Mouse (Mus musculus): Measurements from ENCODE around the gene Ttll5. TPM values are rescaled to one million over a fixed set of nuclear protein-coding genes. Genes with fewer than 3 reads are reported as not detected.

The Ttll5 gene
- polyA plus RNA-seq, 1 experiment from 2014 or later, result 17.7 TPM

GRCm38 (mm10) chr12:86017360-86017759, 192.9 kb downstream of the Ttll5 start:
- Histone ChIP-seq H3K9ac (ENCODE audit: low read length) (no peak overlapping the region), H3K4me2 (ENCODE audit: low read length) (no peak overlapping the region), H3K27ac (ENCODE audit: low read depth) (no peak overlapping the region), H3K9me3 (ENCODE audit: control insufficient read depth, low read length) (no peaks in the 10 kb centered on the region), H3K36me3 (ENCODE audit: control insufficient read depth, insufficient read depth, low read length) (no peaks in the 10 kb centered on the region), H3K4me1 (replicated peaks; ENCODE audit: control insufficient read depth, insufficient read depth, low read length) (peaks cover 5% of the 10 kb centered on the region; the same call in 1 of the 2 replicates), H3K27me3 (replicated peaks; ENCODE audit: control insufficient read depth, insufficient read depth, low read length) (no peaks in the 10 kb centered on the region), H3K4me3 (ENCODE audit: low read depth, low read length) (no peak overlapping the region)
- DNase-seq (ENCODE audit: low spot score) (no peak), ATAC-seq (replicated peaks; ENCODE audit: low FRiP score, low TSS enrichment, low read depth) (no peak)
- WGBS, result 69% methylated on average over 5 of the region's 5 CpGs

DNA sequence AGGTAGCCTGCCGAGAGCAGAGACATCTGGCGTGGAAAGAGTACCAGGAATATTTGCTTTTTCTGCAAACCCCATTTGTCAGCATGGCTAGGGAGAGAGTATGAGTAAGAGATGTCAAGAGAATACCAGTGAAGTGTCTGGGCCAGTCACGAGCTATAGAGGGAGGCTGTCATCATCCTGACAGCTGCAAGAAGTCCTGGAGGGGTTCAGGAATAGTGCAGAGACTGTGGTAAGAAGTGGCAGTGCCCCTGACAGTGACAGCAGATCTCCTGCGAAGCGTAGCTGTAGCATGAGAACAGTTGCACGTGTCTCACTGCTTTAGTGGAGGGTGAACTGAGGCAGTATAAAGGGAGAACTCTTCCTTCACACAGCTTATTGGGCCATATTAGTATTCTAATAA, 197.1 kb downstream of the Ttll5 start:
- H3K36me3 ChIP-seq (ENCODE audit: control insufficient read depth, insufficient read depth, low read length), result no peaks in the 10 kb centered on the region
- no peaks in the 10 kb centered on the region for H3K9me3 ChIP-seq (ENCODE audit: control insufficient read depth, low read length)
- no peaks in the 10 kb centered on the region for H3K27me3 ChIP-seq (replicated peaks; ENCODE audit: control insufficient read depth, insufficient read depth, low read length)
- H3K9ac ChIP-seq (ENCODE audit: low read length), result no peak overlapping the region
- no peak overlapping the region for H3K27ac ChIP-seq (ENCODE audit: low read depth)
- no peak for DNase-seq (ENCODE audit: low spot score)
- H3K4me3 ChIP-seq (ENCODE audit: low read depth, low read length), result no peak overlapping the region
- WGBS, result 58% methylated on average over 6 of the region's 6 CpGs
- ATAC-seq (replicated peaks; ENCODE audit: low FRiP score, low TSS enrichment, low read depth), result no peak
- no peak overlapping the region for H3K4me2 ChIP-seq (ENCODE audit: low read length)
- H3K4me1 ChIP-seq (replicated peaks; ENCODE audit: control insufficient read depth, insufficient read depth, low read length), result peaks cover 21% of the 10 kb centered on the region

GRCm38 (mm10) chr12:86022282-86022984, 198.0 kb downstream of the Ttll5 start:
- H3K4me2 ChIP-seq (ENCODE audit: low read length), result no peak overlapping the region
- no peak for DNase-seq (ENCODE audit: low spot score)

DNA sequence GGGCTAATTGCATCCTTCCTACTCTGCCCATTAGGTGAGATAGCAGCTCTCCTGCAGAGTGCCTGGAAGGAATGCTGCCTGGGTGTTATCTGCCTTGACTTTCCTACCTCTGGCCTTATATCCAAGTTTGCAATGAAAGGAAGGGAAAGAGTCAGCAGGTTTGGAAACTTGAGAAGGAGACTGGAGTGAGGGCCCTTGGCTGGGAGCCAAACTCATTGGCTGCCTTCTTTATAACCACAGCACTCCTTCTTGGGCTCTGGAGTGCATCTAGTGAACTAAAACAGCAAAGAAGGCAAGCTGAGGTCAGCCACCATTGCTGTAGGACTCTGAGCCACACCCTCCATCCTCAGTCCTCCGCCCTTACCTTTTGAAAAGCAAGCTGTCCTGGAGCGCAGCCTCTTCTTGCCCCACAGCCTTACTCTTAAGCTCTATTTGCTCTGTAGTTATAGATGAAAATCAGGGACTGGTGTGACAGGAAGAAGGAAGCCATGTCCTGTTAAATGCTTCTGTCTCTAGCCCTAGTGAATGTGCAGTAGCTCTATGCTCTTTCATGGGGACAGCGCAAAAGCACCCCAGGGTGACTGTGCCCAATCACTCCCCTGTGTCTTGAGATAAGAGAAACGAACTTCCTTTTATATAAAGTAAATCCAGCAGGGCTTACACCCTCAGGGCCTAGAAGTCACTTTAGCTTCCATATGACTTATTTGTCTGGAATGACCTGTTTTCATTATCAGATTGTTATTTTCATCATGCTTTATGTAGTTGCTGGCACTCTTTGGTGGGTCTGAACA, 198.8 kb downstream of the Ttll5 start:
- Histone ChIP-seq H3K4me3 (ENCODE audit: low read depth, low read length) (no peak overlapping the region), H3K9me3 (ENCODE audit: control insufficient read depth, low read length) (no peaks in the 10 kb centered on the region), H3K4me2 (ENCODE audit: low read length) (no peak overlapping the region), H3K27ac (ENCODE audit: low read depth) (peak overlapping the region; percentile 62; the same call in 1 of the 2 replicates), H3K4me1 (replicated peaks; ENCODE audit: control insufficient read depth, insufficient read depth, low read length) (peaks cover 21% of the 10 kb centered on the region), H3K27me3 (replicated peaks; ENCODE audit: control insufficient read depth, insufficient read depth, low read length) (no peaks in the 10 kb centered on the region), H3K36me3 (ENCODE audit: control insufficient read depth, insufficient read depth, low read length) (no peaks in the 10 kb centered on the region), H3K9ac (ENCODE audit: low read length) (no peak overlapping the region)
- 69% methylated on average over 4 of the region's 4 CpGs for WGBS
- DNase-seq (ENCODE audit: low spot score), result peak; percentile 70
- ATAC-seq (replicated peaks; ENCODE audit: low FRiP score, low TSS enrichment, low read depth), result peak; percentile 50; the same call in 1 of the 2 replicates

More at GRCm38 (mm10) chr12:86022282-86022984, 198.0 kb downstream of the Ttll5 start:
- no peak for ATAC-seq (replicated peaks; ENCODE audit: low FRiP score, low TSS enrichment, low read depth)
- H3K4me1 ChIP-seq (replicated peaks; ENCODE audit: control insufficient read depth, insufficient read depth, low read length), result peaks cover 21% of the 10 kb centered on the region
- H3K9ac ChIP-seq (ENCODE audit: low read length), result no peak overlapping the region
- peak overlapping the region; percentile 62 for H3K27ac ChIP-seq (ENCODE audit: low read depth)
- 44% methylated on average over 9 of the region's 9 CpGs for WGBS
- no peaks in the 10 kb centered on the region for H3K27me3 ChIP-seq (replicated peaks; ENCODE audit: control insufficient read depth, insufficient read depth, low read length)
- no peak overlapping the region for H3K4me3 ChIP-seq (ENCODE audit: low read depth, low read length)
- H3K36me3 ChIP-seq (ENCODE audit: control insufficient read depth, insufficient read depth, low read length), result no peaks in the 10 kb centered on the region
- no peaks in the 10 kb centered on the region for H3K9me3 ChIP-seq (ENCODE audit: control insufficient read depth, low read length)

DNA sequence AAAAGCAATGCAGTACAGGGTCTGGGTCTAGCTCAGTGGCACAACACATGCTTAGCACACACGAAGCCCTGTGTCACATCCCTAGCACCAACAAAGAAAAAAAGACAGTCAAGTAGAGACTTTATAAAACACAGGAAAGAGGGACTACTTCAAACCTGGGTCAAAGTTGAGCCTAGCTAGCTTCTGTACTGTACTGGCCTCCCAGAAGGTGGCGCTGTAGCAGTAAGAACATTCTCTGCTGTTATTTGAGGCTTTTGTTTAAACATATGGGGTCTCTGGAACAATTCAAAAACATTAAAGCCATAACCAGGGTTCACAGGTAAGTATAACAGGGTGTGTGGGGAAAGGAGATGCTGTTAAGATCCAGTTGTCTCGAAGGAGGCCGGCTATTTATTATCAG, 200.0 kb downstream of the Ttll5 start:
- H3K9ac ChIP-seq (ENCODE audit: low read length), result no peak overlapping the region
- WGBS, result 59% methylated on average over 4 of the region's 4 CpGs
- DNase-seq (ENCODE audit: low spot score) (no peak), ATAC-seq (replicated peaks; ENCODE audit: low FRiP score, low TSS enrichment, low read depth) (no peak)
- H3K4me1 ChIP-seq (replicated peaks; ENCODE audit: control insufficient read depth, insufficient read depth, low read length), result peaks cover 21% of the 10 kb centered on the region
- H3K27ac ChIP-seq (ENCODE audit: low read depth), result no peak overlapping the region
- no peak overlapping the region for H3K4me2 ChIP-seq (ENCODE audit: low read length)
- H3K4me3 ChIP-seq (ENCODE audit: low read depth, low read length), result no peak overlapping the region
- H3K9me3 ChIP-seq (ENCODE audit: control insufficient read depth, low read length), result no peaks in the 10 kb centered on the region
- no peaks in the 10 kb centered on the region for H3K36me3 ChIP-seq (ENCODE audit: control insufficient read depth, insufficient read depth, low read length)
- no peaks in the 10 kb centered on the region for H3K27me3 ChIP-seq (replicated peaks; ENCODE audit: control insufficient read depth, insufficient read depth, low read length)

GRCm38 (mm10) chr12:86025480-86025879, 201.0 kb downstream of the Ttll5 start:
- Histone ChIP-seq H3K27ac (ENCODE audit: low read depth) (no peak overlapping the region), H3K9me3 (ENCODE audit: control insufficient read depth, low read length) (no peaks in the 10 kb centered on the region), H3K4me2 (ENCODE audit: low read length) (no peak overlapping the region), H3K9ac (ENCODE audit: low read length) (no peak overlapping the region), H3K4me3 (ENCODE audit: low read depth, low read length) (no peak overlapping the region), H3K36me3 (ENCODE audit: control insufficient read depth, insufficient read depth, low read length) (no peaks in the 10 kb centered on the region), H3K4me1 (replicated peaks; ENCODE audit: control insufficient read depth, insufficient read depth, low read length) (peaks cover 21% of the 10 kb centered on the region), H3K27me3 (replicated peaks; ENCODE audit: control insufficient read depth, insufficient read depth, low read length) (no peaks in the 10 kb centered on the region)
- ATAC-seq (replicated peaks; ENCODE audit: low FRiP score, low TSS enrichment, low read depth) (no peak), DNase-seq (ENCODE audit: low spot score) (no peak)
- WGBS, result 87% methylated on average over 6 of the region's 6 CpGs

- no peaks in the 10 kb centered on the region for H3K9me3 ChIP-seq (ENCODE audit: control insufficient read depth, low read length)
- H3K4me2 ChIP-seq (ENCODE audit: low read length), result no peak overlapping the region
- ATAC-seq (replicated peaks; ENCODE audit: low FRiP score, low TSS enrichment, low read depth), result no peak
- H3K27me3 ChIP-seq (replicated peaks; ENCODE audit: control insufficient read depth, insufficient read depth, low read length), result no peaks in the 10 kb centered on the region
- no peak overlapping the region for H3K9ac ChIP-seq (ENCODE audit: low read length)
- no peak for DNase-seq (ENCODE audit: low spot score)
- WGBS, result 59% methylated on average over 5 of the region's 5 CpGs
- no peaks in the 10 kb centered on the region for H3K36me3 ChIP-seq (ENCODE audit: control insufficient read depth, insufficient read depth, low read length)
- H3K4me3 ChIP-seq (ENCODE audit: low read depth, low read length), result no peak overlapping the region
- no peak overlapping the region for H3K27ac ChIP-seq (ENCODE audit: low read depth)
- H3K4me1 ChIP-seq (replicated peaks; ENCODE audit: control insufficient read depth, insufficient read depth, low read length), result peaks cover 19% of the 10 kb centered on the region
These were observed 202.5 kb downstream of the Ttll5 start for GRCm38 (mm10) chr12:86027000-86027399.

GRCm38 (mm10) chr12:86027747-86028146, 203.3 kb downstream of the Ttll5 start:
- WGBS, result 95% methylated on average over 1 of the region's 1 CpGs
- no peaks in the 10 kb centered on the region for H3K36me3 ChIP-seq (ENCODE audit: control insufficient read depth, insufficient read depth, low read length)
- no peak for DNase-seq (ENCODE audit: low spot score)

More at GRCm38 (mm10) chr12:86027747-86028146, 203.3 kb downstream of the Ttll5 start:
- Histone ChIP-seq H3K9me3 (ENCODE audit: control insufficient read depth, low read length) (no peaks in the 10 kb centered on the region), H3K9ac (ENCODE audit: low read length) (no peak overlapping the region), H3K27me3 (replicated peaks; ENCODE audit: control insufficient read depth, insufficient read depth, low read length) (no peaks in the 10 kb centered on the region), H3K27ac (ENCODE audit: low read depth) (no peak overlapping the region), H3K4me3 (ENCODE audit: low read depth, low read length) (no peak overlapping the region), H3K4me1 (replicated peaks; ENCODE audit: control insufficient read depth, insufficient read depth, low read length) (peaks cover 12% of the 10 kb centered on the region), H3K4me2 (ENCODE audit: low read length) (no peak overlapping the region)
- no peak for ATAC-seq (replicated peaks; ENCODE audit: low FRiP score, low TSS enrichment, low read depth)
